ENCODE assay signal across 22 mouse cellular contexts in the genomic region with DNA sequence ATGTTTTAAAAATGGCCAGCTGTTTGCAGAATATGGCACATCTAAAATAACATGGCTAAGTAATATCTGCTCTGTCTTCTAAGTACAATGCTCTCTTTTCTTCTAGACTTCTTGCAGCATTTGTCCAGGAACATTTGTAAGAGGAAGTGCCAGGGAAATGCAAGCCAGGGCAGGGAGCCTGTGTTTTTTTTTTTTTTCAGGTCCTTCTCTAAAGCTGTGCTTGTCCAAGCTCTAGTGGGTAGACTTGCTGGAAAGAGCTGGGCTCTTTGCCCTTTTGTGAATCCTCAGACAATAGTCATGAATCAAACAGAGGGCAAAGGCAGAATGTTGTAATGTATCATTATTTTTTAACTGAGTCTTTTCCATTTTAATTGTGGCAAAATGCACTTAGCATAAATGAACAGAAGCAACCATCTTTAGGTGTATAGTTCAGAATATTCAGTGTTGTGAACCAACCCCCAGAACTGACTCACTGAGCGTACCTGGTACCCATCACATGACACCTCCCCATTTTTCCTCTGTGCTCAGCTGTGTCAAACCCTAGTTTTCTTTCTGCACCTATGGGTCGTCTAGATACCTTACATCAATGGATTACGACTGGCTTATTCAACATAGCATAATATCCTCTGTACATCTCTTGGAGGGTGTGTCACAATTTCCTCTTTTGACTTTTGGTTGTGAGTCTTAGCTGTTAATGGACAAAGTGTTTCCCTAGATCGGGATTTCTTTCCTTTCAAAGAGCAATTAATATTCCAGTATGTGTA.
DNase-seq lines count a peak whose midpoint lies in the region; ATAC-seq and TF ChIP-seq lines count a peak whose summit lies in the region.
"Had no signal": no experiment of that assay in that cellular context is flagged by ENCODE, and none has a peak within 500 bp of the region (broad histone marks: within the 10 kb centered on the region; RNA-seq: fewer than 3 reads in every experiment).

No protein-coding gene starts in this region.

- H3K27ac ChIP-seq in cerebellum, adult 2 months (ENCODE audit: insufficient read depth, low read length) = peak overlapping the region; percentile 91; the same call in 1 of the 2 replicates
- H3K27ac ChIP-seq: embryonic facial prominence, embryonic 15.5 days; heart, adult 2 months; hindbrain, postnatal 0 days; limb, embryonic 12.5 days; liver, embryonic 13.5 days had no signal

- DNase-seq in cerebellum, postnatal 4 days (ENCODE audit: low spot score in 2 of 2) = no peak
- peak; percentile 13 for DNase-seq in layer of hippocampus, adult 9-11 months
- DNase-seq in layer of hippocampus, adult 9-10 months (ENCODE audit: low spot score) = no peak
- DNase-seq in cerebellum, adult 2 months = peak; percentile 53 to 79
- peak; percentile 35 to 50 for DNase-seq in cerebellum, postnatal 36 days
- DNase-seq in kidney, adult 8-10 months = no peak
- DNase-seq: heart, adult 2 months; heart, postnatal 4 days; kidney, adult 18-20 months; kidney, postnatal 10 days; liver, embryonic 13.5 days; lung, embryonic 14.5 days; lung, postnatal 36 days; retina, postnatal 1 day; thymus, postnatal 36 days had no signal

- H3K27me3 ChIP-seq in cerebellum, adult 2 months (ENCODE audit: control insufficient read depth, insufficient read depth, low read length) = no peaks in the 10 kb centered on the region
- H3K27me3 ChIP-seq: embryonic facial prominence, embryonic 15.5 days; limb, embryonic 12.5 days; liver, embryonic 13.5 days had no signal

- ATAC-seq in cerebellum, adult (ENCODE audit: insufficient number of reproducible peaks, low FRiP score, low TSS enrichment) = peak; percentile 56; the same call in 1 of the 2 replicates
- no peak for ATAC-seq in inflammation-experienced regulatory T-cells, adult 6 months
- ATAC-seq: activated CD4-positive, CD25-positive, alpha-beta regulatory T cell, adult 4 months; CD4-positive, CD25-positive, alpha-beta regulatory T cell, adult 4 months; hindbrain, postnatal 0 days had no signal

- no peak for TF ChIP-seq POLR2A in cerebellum, adult 2 months (IDR thresholded peaks at IDR 0.05; ENCODE audit: borderline replicate concordance, insufficient read depth, low read length)

- WGBS in cerebellum, adult 2 months = 97% methylated on average over 4 of the region's 4 CpGs

- no peak for TF ChIP-seq CTCF in cerebellum, adult 2 months (IDR thresholded peaks at IDR 0.05; ENCODE audit: borderline replicate concordance, insufficient read depth, low read depth, low read length)

- peaks cover 11% of the 10 kb centered on the region for H3K4me1 ChIP-seq in cerebellum, adult 2 months (ENCODE audit: control insufficient read depth, insufficient read depth, low read length)
- H3K4me1 ChIP-seq: embryonic facial prominence, embryonic 15.5 days; limb, embryonic 12.5 days; liver, embryonic 13.5 days had no signal

- no peak overlapping the region for H3K4me3 ChIP-seq in cerebellum, adult 2 months (replicated peaks; ENCODE audit: insufficient read depth, low read depth, low read length)
- H3K4me3 ChIP-seq: embryonic facial prominence, embryonic 15.5 days; heart, adult 2 months; limb, embryonic 12.5 days; liver, embryonic 13.5 days had no signal

Comparison
In these comparisons a context has a peak if more than half of its experiments do, and no peak if none do; other contexts are left out.
1. DNase-seq: peak in layer of hippocampus, adult 9-11 months (single experiment), cerebellum, adult 2 months (2 of 2) and cerebellum, postnatal 36 days (2 of 2); none in cerebellum, postnatal 4 days (0 of 2), layer of hippocampus, adult 9-10 months (single experiment) and kidney, adult 8-10 months (0 of 2).